Mouse (Mus musculus) midbrain, embryonic 16.5 days (tissue): ENCODE results near the gene Pus7. TPM values are rescaled to one million over a fixed set of nuclear protein-coding genes. Genes with fewer than 3 reads are reported as not detected.
A peak's percentile ranks its signal among the peaks of the same experiment; 100 is the strongest.
"Not testable (repeated sequence)": the region's sequence is repeated elsewhere in the genome, so short reads cannot be mapped to it uniquely, and the experiment has no call there.

Source experiments
- ATAC-seq: fragments of 200-750 bp; cut with Nextera tagmentation; 2 replicates; pipeline ENCODE4 v1.8.0; 2017; ENCODE audit warnings: moderate TSS enrichment
- H3K27ac ChIP-seq: fragments of 300-500 bp; sonication (generic); 2 replicates; pipeline ENCODE4 v1.5.1; 2014; ENCODE audit warnings: mild to moderate bottlenecking, low read length, mixed read lengths
- H3K27me3 ChIP-seq: fragments of 300-500 bp; sonication (generic); 2 replicates; pipeline ENCODE4 v1.6.1; 2014; ENCODE audit warnings: low read depth, low read length, mixed read lengths; ENCODE audit not compliant: control insufficient read depth, insufficient read depth
- H3K36me3 ChIP-seq: fragments of 300-500 bp; sonication (generic); 2 replicates; pipeline ENCODE4 v1.6.1; 2014; ENCODE audit warnings: mild to moderate bottlenecking, low read length, moderate library complexity, mixed read lengths; ENCODE audit not compliant: control insufficient read depth, insufficient read depth
- H3K4me1 ChIP-seq: fragments of 300-500 bp; sonication (generic); 2 replicates; pipeline ENCODE4 v1.6.1; 2014; ENCODE audit warnings: mild to moderate bottlenecking, low read length, mixed read lengths; ENCODE audit not compliant: control insufficient read depth, insufficient read depth
- H3K4me2 ChIP-seq: fragments of 300-500 bp; sonication (generic); 2 replicates; pipeline ENCODE4 v1.6.1; 2014; ENCODE audit warnings: mild to moderate bottlenecking, low read length, mixed read lengths
- H3K4me3 ChIP-seq: fragments of 300-500 bp; sonication (generic); 2 replicates; pipeline ENCODE4 v1.5.1; 2014; ENCODE audit warnings: low read depth, mild to moderate bottlenecking, low read length, moderate library complexity, mixed read lengths
- H3K9ac ChIP-seq: fragments of 300-500 bp; sonication (generic); 2 replicates; pipeline ENCODE4 v1.6.1; 2014; ENCODE audit warnings: low read depth, low read length, mixed read lengths
- H3K9me3 ChIP-seq: fragments of 300-500 bp; sonication (generic); replicated peaks from 2 replicates; pipeline ENCODE4 v1.6.1; 2014; ENCODE audit warnings: mild to moderate bottlenecking, low read length, mixed read lengths; ENCODE audit not compliant: control insufficient read depth, poor library complexity, severe bottlenecking
- WGBS: fragments of 180-500 bp; shearing (Covaris S2); extraction: QIAGEN DNeasy Blood & Tissue Kit; methylation state at CpG from one replicate; pipeline ENCODE4 v1.1.7; 2014; 5-methylcytosine and 5-hydroxymethylcytosine counted together
- polyA plus RNA-seq: library from polyadenylated mRNA; unstranded; fragments of >200 nt; fragmentation: Nextera tagmentation; extraction: Ambion mirVana; gene quantifications from 2 replicates; pipeline ENCODE4 v1.2.1, GENCODE M21; 2015

Gene Pus7
- polyA plus RNA-seq, 1 experiment from 2014 or later: 17.5 TPM

DNA sequence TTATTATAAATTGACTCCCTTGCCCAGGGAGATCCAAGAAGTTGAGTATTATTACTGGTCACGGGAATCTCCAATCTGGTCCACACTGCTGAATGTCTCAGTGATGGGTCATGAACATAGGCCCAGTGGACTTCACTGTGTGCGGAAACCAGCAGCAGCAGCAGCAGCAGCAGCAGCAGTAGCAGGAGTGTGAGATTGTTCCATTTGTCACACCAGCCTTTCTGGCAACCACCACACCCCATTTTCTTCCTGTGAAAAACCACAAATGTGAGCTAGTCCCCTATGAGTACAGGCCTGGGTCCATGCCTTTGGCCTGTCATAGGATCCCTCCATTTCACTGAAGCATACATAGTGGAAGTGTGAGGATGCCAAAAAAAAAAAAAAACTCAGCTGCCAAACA, 61.6 kb downstream of the Pus7 start:
- Histone ChIP-seq H3K36me3 (no peaks in the 10 kb centered on the region; the same call in 1 of the 2 replicates), H3K9me3 (no peaks in the 10 kb centered on the region), H3K9ac (no peak overlapping the region), H3K4me3 (no peak overlapping the region), H3K27ac (no peak overlapping the region), H3K27me3 (no peaks in the 10 kb centered on the region), H3K4me1 (no peaks in the 10 kb centered on the region), H3K4me2 (no peak overlapping the region)
- 90% methylated on average over 2 of the region's 2 CpGs for WGBS
- ATAC-seq: no peak

DNA sequence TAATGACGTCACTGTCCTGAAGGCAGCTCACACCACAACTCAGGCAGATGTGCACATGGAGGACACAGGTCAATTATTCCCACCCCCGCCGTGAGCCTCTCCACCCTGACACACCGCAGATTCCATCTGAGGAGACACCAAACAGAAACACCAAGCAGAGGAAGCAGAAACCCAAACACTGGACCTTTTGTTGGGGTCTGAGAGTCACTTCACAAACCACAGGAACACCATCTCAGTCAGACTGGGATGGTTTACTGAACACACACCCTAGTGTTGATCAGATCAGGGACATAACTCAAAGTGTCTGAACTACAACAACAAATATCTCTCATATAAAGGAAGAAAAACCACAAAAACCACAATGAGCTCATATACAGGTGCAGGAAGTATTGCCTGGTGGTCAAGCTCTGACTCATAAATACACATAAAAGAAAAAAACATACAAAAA, 64.6 kb downstream of the Pus7 start:
- no peaks in the 10 kb centered on the region for H3K27me3 ChIP-seq
- H3K36me3 ChIP-seq: no peaks in the 10 kb centered on the region
- ATAC-seq: no peak
- no peak overlapping the region for H3K27ac ChIP-seq
- 82% methylated on average over 4 of the region's 4 CpGs for WGBS
- H3K9ac ChIP-seq: no peak overlapping the region
- H3K4me3 ChIP-seq: no peak overlapping the region
- no peaks in the 10 kb centered on the region for H3K9me3 ChIP-seq
- no peak overlapping the region for H3K4me2 ChIP-seq
- H3K4me1 ChIP-seq: no peaks in the 10 kb centered on the region

DNA sequence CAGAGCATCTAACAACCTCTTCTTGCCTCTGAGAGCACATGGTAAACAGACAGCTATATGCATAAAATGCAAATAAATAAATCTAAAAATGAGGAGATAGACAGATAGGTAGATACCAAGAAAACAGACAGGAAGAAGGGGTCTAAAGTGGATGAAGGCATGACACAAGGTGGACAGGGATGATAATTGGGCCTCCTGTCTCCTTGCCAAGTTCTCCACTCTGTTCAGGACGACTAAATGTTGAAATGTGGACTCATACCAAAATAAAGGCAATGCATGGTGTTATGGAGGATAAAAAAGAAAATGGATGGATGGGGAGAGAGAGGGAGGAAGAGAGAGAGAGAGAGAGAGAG, 65.4 kb downstream of the Pus7 start:
- H3K27ac ChIP-seq: no peak overlapping the region
- no peaks in the 10 kb centered on the region for H3K4me1 ChIP-seq

DNA sequence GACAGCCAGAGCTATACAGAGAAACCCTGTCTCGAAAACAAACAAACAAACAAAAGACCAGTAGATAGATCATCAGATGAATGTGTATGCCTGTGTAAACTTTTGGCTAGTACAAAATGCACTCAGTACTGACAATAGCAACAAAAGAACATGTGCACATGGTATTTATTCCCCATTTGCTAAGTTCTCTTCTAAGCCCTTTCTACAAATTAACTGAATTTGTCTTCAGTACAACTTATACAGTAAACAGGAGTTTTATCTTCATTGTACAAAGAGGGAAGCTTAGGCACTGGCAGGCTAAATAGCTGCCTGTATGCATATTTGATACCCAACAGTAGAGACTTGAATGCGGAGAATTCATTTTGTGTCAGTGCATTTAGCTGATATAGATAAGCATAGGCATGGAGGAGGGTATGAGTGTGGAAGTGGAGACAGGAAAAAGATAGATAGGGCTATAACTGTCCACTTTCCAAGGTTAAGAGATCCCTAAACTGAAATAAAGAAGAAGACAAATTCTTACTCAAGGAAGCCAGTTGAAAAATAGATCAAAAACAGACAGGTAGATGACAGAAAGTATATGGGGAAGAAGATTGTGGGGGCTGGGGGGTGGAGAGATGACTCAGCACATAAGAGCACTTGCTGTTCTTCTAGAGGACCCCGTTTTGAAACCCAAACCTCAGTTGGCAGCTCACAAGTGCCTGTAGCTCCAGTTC, 65.9 kb downstream of the Pus7 start:
- Histone ChIP-seq H3K9me3 (no peaks in the 10 kb centered on the region), H3K9ac (no peak overlapping the region), H3K27ac (no peak overlapping the region), H3K4me3 (no peak overlapping the region), H3K4me1 (peaks cover 3% of the 10 kb centered on the region; the same call in 1 of the 2 replicates), H3K36me3 (no peaks in the 10 kb centered on the region), H3K4me2 (no peak overlapping the region), H3K27me3 (no peaks in the 10 kb centered on the region)
- ATAC-seq: no peak
- WGBS: 78% methylated on average over 3 of the region's 3 CpGs

More for the DNA sequence above, 65.4 kb downstream of the Pus7 start:
- 84% methylated on average over 1 of the region's 1 CpGs for WGBS
- Histone ChIP-seq H3K36me3 (no peaks in the 10 kb centered on the region), H3K4me2 (no peak overlapping the region), H3K4me3 (no peak overlapping the region), H3K9ac (no peak overlapping the region), H3K27me3 (no peaks in the 10 kb centered on the region), H3K9me3 (no peaks in the 10 kb centered on the region)
- no peak for ATAC-seq

DNA sequence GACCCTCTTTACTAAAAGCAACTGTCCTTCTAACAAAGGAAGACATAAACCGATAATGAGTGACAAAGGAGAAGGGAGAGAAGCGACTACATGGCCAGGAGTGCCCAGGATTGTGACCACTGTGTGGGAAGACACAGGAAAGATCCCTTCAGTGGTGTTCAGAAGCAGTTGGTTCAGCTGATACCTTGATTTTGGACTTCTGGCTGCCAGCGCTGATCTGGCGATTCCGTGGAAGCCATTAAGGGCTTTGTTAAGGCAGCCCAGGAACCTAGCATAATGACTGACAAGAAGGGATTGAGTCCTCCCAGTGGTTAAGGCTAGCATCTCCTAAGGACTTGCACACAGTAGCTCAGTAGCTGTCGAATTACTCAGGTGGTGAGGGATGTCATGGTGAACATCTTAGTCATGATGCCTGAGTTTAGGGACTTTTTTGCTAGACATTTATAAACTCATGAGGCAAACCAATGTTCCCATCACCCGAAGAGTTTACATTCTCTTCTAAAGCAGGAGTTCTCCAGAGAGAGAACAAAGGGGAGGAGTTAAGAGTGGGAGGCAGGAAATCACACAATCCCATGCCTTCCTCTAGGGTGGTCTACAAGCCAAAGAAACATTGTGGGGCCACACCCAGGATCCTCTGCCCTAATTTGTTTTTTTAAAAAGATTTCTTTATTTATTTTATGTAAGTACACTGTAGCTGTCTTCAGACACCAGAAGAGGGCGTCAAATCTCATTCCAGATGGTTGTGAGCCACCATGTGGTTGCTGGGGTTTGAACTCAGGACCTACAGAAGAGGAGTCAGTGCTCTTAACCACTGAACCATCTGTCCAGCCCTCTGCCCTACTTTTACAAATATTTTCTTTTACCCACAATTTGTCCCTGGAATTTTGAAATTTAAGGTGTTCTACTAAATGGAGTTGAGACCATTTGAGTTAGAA, 69.8 kb downstream of the Pus7 start:
- Histone ChIP-seq H3K4me2 (no peak overlapping the region), H3K4me1 (peaks cover 3% of the 10 kb centered on the region; the same call in 1 of the 2 replicates), H3K4me3 (no peak overlapping the region), H3K9ac (no peak overlapping the region), H3K27me3 (no peaks in the 10 kb centered on the region), H3K36me3 (no peaks in the 10 kb centered on the region), H3K9me3 (no peaks in the 10 kb centered on the region; the same call in 1 of the 2 replicates), H3K27ac (no peak overlapping the region)
- 89% methylated on average over 8 of the region's 8 CpGs for WGBS
- no peak for ATAC-seq

DNA sequence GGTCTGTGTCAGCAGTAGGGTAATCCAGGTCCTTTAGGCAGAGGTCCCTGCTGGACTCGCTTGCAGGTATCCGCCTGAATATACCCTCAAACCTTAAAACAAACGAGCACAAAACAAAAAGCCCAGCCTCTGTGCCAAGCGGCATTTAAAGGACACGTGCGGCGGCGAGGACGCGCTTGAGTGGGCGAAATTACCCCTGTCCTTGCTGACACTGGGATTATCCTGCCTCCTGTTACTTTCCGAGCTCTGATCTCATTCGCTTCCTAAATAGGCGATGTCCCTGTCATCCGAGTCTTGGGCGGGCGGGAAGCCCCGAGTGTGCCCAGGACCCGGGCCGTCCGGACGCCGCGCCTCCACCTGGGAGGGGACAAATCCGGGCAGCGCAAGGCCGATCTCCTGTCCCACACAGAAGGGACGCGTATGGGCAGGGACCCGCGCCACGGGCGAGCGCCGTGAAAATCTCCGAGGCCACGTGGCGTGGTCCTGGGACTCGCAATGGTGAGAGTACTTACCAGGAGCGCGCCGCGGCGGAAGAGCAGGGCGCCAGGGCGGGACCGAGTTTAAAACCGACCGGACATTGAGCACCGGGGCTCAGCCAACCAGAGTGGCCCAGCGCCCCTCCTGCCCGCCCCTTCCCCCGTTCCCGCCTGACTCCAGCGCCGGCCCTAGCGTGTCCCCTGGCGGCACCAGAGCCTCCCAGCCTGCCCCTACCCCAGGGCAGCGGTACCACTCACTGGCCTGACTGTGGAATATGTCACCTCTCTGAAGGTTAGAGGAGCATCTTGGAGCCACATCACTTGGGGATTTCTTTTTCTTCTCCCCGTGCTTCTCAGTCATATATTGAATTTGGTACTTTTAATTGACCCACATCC, 71.1 kb downstream of the Pus7 start:
- Histone ChIP-seq H3K9me3 (peaks cover under 1% of the 10 kb centered on the region; the same call in 1 of the 2 replicates), H3K9ac (peak overlapping the region; percentile 78), H3K36me3 (no peaks in the 10 kb centered on the region; the same call in 1 of the 2 replicates), H3K4me2 (peak overlapping the region; percentile 76), H3K4me1 (peaks cover 3% of the 10 kb centered on the region; the same call in 1 of the 2 replicates), H3K4me3 (peak overlapping the region; percentile 76), H3K27ac (peak overlapping the region; percentile 61), H3K27me3 (no peaks in the 10 kb centered on the region)
- peak; percentile 99 for ATAC-seq
- WGBS: 4% methylated on average over 51 of the region's 60 CpGs

DNA sequence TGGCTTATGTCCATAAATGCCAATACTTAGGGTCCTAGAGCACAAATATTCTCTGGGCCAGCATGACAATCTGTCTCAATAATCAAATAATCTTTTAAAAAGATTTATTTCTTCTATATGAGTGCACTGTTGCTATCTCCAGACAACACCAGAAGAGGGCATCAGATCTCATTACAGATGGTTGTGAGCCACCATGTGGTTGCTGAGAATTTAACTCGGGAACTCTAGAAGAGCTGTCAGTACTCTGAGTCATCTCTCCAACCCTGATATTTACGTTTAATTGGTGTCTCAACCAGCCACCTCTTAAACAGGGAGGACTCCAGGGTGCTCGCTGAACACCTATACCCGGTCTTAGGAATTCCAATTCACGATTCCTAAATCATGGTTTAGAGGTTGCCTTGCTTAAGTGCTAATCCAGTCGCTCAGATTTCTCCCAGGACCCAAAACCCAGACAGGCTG, 71.8 kb downstream of the Pus7 start:
- peak; percentile 54; the same call in 1 of the 2 replicates for ATAC-seq
- H3K36me3 ChIP-seq, H3K9me3 ChIP-seq, H3K27me3 ChIP-seq, H3K27ac ChIP-seq, H3K4me1 ChIP-seq: not testable (repeated sequence)
- Histone ChIP-seq H3K4me3 (peak overlapping the region; percentile 76), H3K4me2 (peak overlapping the region; percentile 76), H3K9ac (peak overlapping the region; percentile 78)
- WGBS: 41% methylated on average over 6 of the region's 6 CpGs

DNA sequence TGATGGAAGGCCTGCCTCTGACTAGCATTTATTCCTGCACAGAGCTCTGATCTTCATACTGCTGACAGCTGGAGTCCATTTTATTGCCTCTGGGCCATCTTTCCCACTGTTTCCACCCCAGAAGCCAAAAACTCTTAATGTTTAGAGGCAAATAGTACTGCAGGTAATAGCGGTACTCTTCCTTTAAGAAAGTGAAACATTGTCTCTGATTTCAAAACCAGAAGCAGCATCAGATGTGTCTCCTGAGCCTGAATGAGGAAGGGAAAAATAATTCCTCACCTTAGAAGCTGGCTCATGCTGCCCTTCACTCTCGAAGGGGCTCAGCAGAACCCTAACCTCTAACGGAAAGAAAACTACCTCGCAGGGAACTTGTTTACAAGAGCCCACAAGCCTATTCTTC, 72.3 kb downstream of the Pus7 start:
- Histone ChIP-seq H3K4me1 (peaks cover 3% of the 10 kb centered on the region; the same call in 1 of the 2 replicates), H3K27ac (no peak overlapping the region), H3K9ac (no peak overlapping the region), H3K4me2 (no peak overlapping the region), H3K27me3 (no peaks in the 10 kb centered on the region), H3K9me3 (peaks cover 5% of the 10 kb centered on the region; the same call in 1 of the 2 replicates), H3K36me3 (peaks cover 4% of the 10 kb centered on the region; the same call in 1 of the 2 replicates), H3K4me3 (no peak overlapping the region)
- 98% methylated on average over 4 of the region's 4 CpGs for WGBS
- no peak for ATAC-seq
